8 mouse cellular contexts compared by ENCODE assay signal in the genomic region with DNA sequence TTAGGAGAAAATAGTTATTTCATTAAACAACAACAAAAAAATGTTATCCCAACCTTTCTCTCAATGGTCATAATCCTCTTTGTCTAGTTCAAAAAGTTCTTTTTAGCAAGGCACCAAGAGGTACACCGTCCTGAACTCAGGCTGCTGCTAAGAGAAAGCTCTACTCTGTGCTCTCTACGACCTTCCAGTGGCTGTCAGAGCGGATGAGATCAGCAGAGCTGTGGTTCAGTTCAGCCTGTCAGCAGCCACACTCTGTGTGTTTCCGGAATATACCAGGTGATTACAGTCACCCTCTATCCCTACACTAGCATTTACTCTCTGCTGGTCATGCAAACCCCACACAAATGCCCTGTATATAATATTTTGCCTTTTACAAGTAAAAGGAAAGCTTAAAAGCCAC. TPM values are rescaled to one million over a fixed set of nuclear protein-coding genes. Genes with fewer than 3 reads are reported as not detected.
DNase-seq lines count a peak whose midpoint lies in the region; ATAC-seq and TF ChIP-seq lines count a peak whose summit lies in the region.

No protein-coding gene starts in this region.

- H3K27ac ChIP-seq in embryonic facial prominence, embryonic 14.5 days (replicated peaks; ENCODE audit: low read depth, low read length) = no peak overlapping the region
- H3K27ac ChIP-seq in liver, embryonic 13.5 days = no peak overlapping the region
- no peak overlapping the region for H3K27ac ChIP-seq in stomach, postnatal 0 days (replicated peaks)

- ATAC-seq in embryonic facial prominence, embryonic 14.5 days (ENCODE audit: low read depth) = no peak
- ATAC-seq in liver, embryonic 13.5 days (ENCODE audit: low read depth) = no peak
- no peak for ATAC-seq in stomach, postnatal 0 days (ENCODE audit: low FRiP score, low TSS enrichment)

- peak overlapping the region; percentile 43 for H3K4me2 ChIP-seq in embryonic facial prominence, embryonic 14.5 days (ENCODE audit: low read depth, low read length)
- H3K4me2 ChIP-seq in liver, embryonic 13.5 days = peak overlapping the region; percentile 11; the same call in 1 of the 2 replicates
- 0 out of 2 replicates have a peak overlapping the region, but pooled peaks have one; percentile 15 for H3K4me2 ChIP-seq in stomach, postnatal 0 days (replicated peaks; ENCODE audit: low read depth)

- no peak for TF ChIP-seq EP300 in stomach, postnatal 0 days (optimal IDR thresholded peaks at IDR 0.05)

- DNase-seq in cerebellum, adult 11-12 months = peak; percentile 52
- DNase-seq in cerebellum, adult 11 months = no peak
- peak; percentile 76 for DNase-seq in 416B (ENCODE audit: low read depth)
- DNase-seq in embryonic facial prominence, embryonic 14.5 days (ENCODE audit: low spot score) = peak; percentile 65
- no peak for DNase-seq in liver, embryonic 13.5 days
- DNase-seq in stomach, postnatal 0 days (ENCODE audit: low spot score) = no peak
- DNase-seq in layer of hippocampus, postnatal 10 days (ENCODE audit: low spot score in 2 of 2) = no peak
- no peak for DNase-seq in gastrocnemius, adult 8-10 months (ENCODE audit: low spot score in 2 of 2)

- no peaks in the 10 kb centered on the region for H3K9me3 ChIP-seq in embryonic facial prominence, embryonic 14.5 days (ENCODE audit: control insufficient read depth, low read length)
- H3K9me3 ChIP-seq in liver, embryonic 13.5 days (replicated peaks) = no peaks in the 10 kb centered on the region
- no peaks in the 10 kb centered on the region for H3K9me3 ChIP-seq in stomach, postnatal 0 days (ENCODE audit: control insufficient read depth, low read length)

- no peaks in the 10 kb centered on the region for H3K36me3 ChIP-seq in embryonic facial prominence, embryonic 14.5 days (ENCODE audit: control insufficient read depth, insufficient read depth, low read length)
- H3K36me3 ChIP-seq in liver, embryonic 13.5 days = no peaks in the 10 kb centered on the region
- H3K36me3 ChIP-seq in stomach, postnatal 0 days (ENCODE audit: control insufficient read depth, insufficient read depth, low read length) = no peaks in the 10 kb centered on the region

- TF ChIP-seq CTCF in stomach, postnatal 0 days (IDR thresholded peaks at IDR 0.05; ENCODE audit: low read depth) = no peak

- H3K4me1 ChIP-seq in embryonic facial prominence, embryonic 14.5 days (ENCODE audit: control insufficient read depth, insufficient read depth, low read length) = peaks cover 24% of the 10 kb centered on the region
- H3K4me1 ChIP-seq in liver, embryonic 13.5 days (replicated peaks) = peaks cover 52% of the 10 kb centered on the region
- H3K4me1 ChIP-seq in stomach, postnatal 0 days (replicated peaks; ENCODE audit: control insufficient read depth, insufficient read depth) = no peaks in the 10 kb centered on the region

- 39% methylated on average over 4 of the region's 4 CpGs for WGBS in embryonic facial prominence, embryonic 14.5 days
- WGBS in liver, embryonic 13.5 days (ENCODE audit: insufficient replicate concordance) = 21% methylated on average over 4 of the region's 4 CpGs
- 50% methylated on average over 4 of the region's 4 CpGs for WGBS in stomach, postnatal 0 days

- peak overlapping the region; percentile 40; the same call in 1 of the 2 replicates for H3K9ac ChIP-seq in embryonic facial prominence, embryonic 14.5 days (ENCODE audit: low read depth, low read length)
- H3K9ac ChIP-seq in liver, embryonic 13.5 days = no peak overlapping the region
- no peak overlapping the region for H3K9ac ChIP-seq in stomach, postnatal 0 days (ENCODE audit: low read length)

- H3K4me3 ChIP-seq in embryonic facial prominence, embryonic 14.5 days (ENCODE audit: low read depth, low read length) = peak overlapping the region; percentile 24
- H3K4me3 ChIP-seq in liver, embryonic 13.5 days (replicated peaks) = no peak overlapping the region
- H3K4me3 ChIP-seq in stomach, postnatal 0 days (ENCODE audit: low read depth, low read length) = no peak overlapping the region

- H3K27me3 ChIP-seq in embryonic facial prominence, embryonic 14.5 days (replicated peaks; ENCODE audit: control insufficient read depth, insufficient read depth, low read length) = no peaks in the 10 kb centered on the region
- H3K27me3 ChIP-seq in liver, embryonic 13.5 days = no peaks in the 10 kb centered on the region
- H3K27me3 ChIP-seq in stomach, postnatal 0 days (ENCODE audit: control insufficient read depth, insufficient read depth, low read length) = no peaks in the 10 kb centered on the region

RNA-seq across cellular contexts. Expression of gene 1190002N15Rik, which starts 4.2 kb away (rescaled TPM):
- 26.7 and 32.6 TPM in 2 replicates for polyA plus RNA-seq in embryonic facial prominence, embryonic 14.5 days (2014; fragmentation: Nextera tagmentation; extraction: Ambion mirVana)
- polyA plus RNA-seq in liver, embryonic 13.5 days (2015; fragmentation: Nextera tagmentation; extraction: Ambion mirVana) = 4.2 and 4.4 TPM in 2 replicates
- polyA plus RNA-seq in stomach, postnatal 0 days (2015; fragmentation: Nextera tagmentation; extraction: Ambion mirVana) = 13.4 and 14.4 TPM in 2 replicates
- 10 to 100 TPM; 17.5 to 18.1 TPM for total RNA-seq in layer of hippocampus, postnatal 10 days (2021)
- total RNA-seq in gastrocnemius, adult 8-10 months (2022) = 1 to 10 TPM; 2.5 to 3.0 (median 2.9) TPM

Comparison
In these comparisons a context has a peak if more than half of its experiments do, and no peak if none do; other contexts are left out.
1. DNase-seq: peak in cerebellum, adult 11-12 months (single experiment), 416B (single experiment) and embryonic facial prominence, embryonic 14.5 days (single experiment); none in cerebellum, adult 11 months (single experiment), liver, embryonic 13.5 days (single experiment), stomach, postnatal 0 days (single experiment), layer of hippocampus, postnatal 10 days (0 of 2) and gastrocnemius, adult 8-10 months (0 of 2).
2. Peak in every context shown above with its lines, with median percentiles within 50 percentile points of each other: H3K4me2 ChIP-seq.